Mouse (Mus musculus) MEL (cell line): ENCODE measurements around the gene Adamtsl5.

Source experiments
- BHLHE40 ChIP-seq: IDR thresholded peaks from 2 replicates; pipeline ENCODE4 v1.6.1; 2012; ENCODE audit warnings: low read depth, mild to moderate bottlenecking, inconsistent platforms, low read length, improper control_type of control experiment, borderline replicate concordance
- CHD2 ChIP-seq: IDR thresholded peaks from 2 replicates; pipeline ENCODE4 v1.6.1; 2011; ENCODE audit warnings: low read length, improper control_type of control experiment
- CTCF ChIP-seq, 3 experiments: IDR thresholded peaks in 2 of 3; conservative IDR thresholded peaks in 1 of 3; 2 replicates each; pipeline ENCODE4 v1.5.1; 2011 to 2012; ENCODE audit warnings: low read length in 3 of 3, low read depth in 2 of 3, mild to moderate bottlenecking in 2 of 3, improper control_type of control experiment in 1 of 3, inconsistent platforms in 1 of 3, mixed read lengths in 1 of 3, moderate library complexity in 1 of 3; ENCODE audit not compliant: control insufficient read depth in 1 of 3, insufficient read depth in 1 of 3, poor library complexity in 1 of 3, severe bottlenecking in 1 of 3
- HCFC1 ChIP-seq: IDR thresholded peaks from 2 replicates; pipeline ENCODE4 v1.6.1; 2012; ENCODE audit warnings: low read depth, mild to moderate bottlenecking, inconsistent platforms, low read length, improper control_type of control experiment, moderate library complexity
- MAX ChIP-seq: IDR thresholded peaks from 2 replicates; pipeline ENCODE4 v1.6.1; 2011; ENCODE audit warnings: low read length, improper control_type of control experiment
- MYB ChIP-seq: IDR thresholded peaks from 2 replicates; pipeline ENCODE4 v1.6.1; 2011; ENCODE audit warnings: mild to moderate bottlenecking, low read depth, low read length, improper control_type of control experiment
- POLR2A ChIP-seq, 2 experiments: IDR thresholded peaks; 2 replicates each; pipeline ENCODE4 v1.6.1; 2011 to 2012; ENCODE audit warnings: low read length in 2 of 2, mild to moderate bottlenecking in 2 of 2, control low read depth in 1 of 2, improper control_type of control experiment in 1 of 2, low read depth in 1 of 2, moderate library complexity in 1 of 2; ENCODE audit not compliant: control insufficient read depth in 1 of 2, insufficient read depth in 1 of 2, poor library complexity in 1 of 2
- TAL1 ChIP-seq: IDR thresholded peaks from 2 replicates; pipeline ENCODE4 v1.6.1; 2012; ENCODE audit warnings: mild to moderate bottlenecking, inconsistent platforms, low read length, moderate library complexity, mixed read lengths

- no peak for TF ChIP-seq CTCF (IDR thresholded peaks at IDR 0.05 in 2 of 3, conservative IDR thresholded peaks at IDR 0.05 in 1 of 3; ENCODE audit: control insufficient read depth in 1 of 3, insufficient read depth in 1 of 3, low read depth in 2 of 3, low read length in 3 of 3, poor library complexity in 1 of 3, severe bottlenecking in 1 of 3)
- TF ChIP-seq POLR2A (IDR thresholded peaks at IDR 0.05; ENCODE audit: control insufficient read depth in 1 of 2, insufficient read depth in 1 of 2, low read depth in 1 of 2, low read length in 2 of 2, poor library complexity in 1 of 2), result no peak
- TF ChIP-seq BHLHE40, result no peak
- TF ChIP-seq CHD2, result no peak
- no peak for TF ChIP-seq MAX
- no peak for TF ChIP-seq TAL1
- TF ChIP-seq MYB, result no peak
- no peak for TF ChIP-seq HCFC1
These were observed 37.1 kb upstream of the Adamtsl5 start for GRCm38 (mm10) chr10:80385310-80385709.
